Mouse (Mus musculus): ENCODE measurements around the gene Garnl3. TPM values are rescaled to one million over a fixed set of nuclear protein-coding genes. Genes with fewer than 3 reads are reported as not detected.

The Garnl3 gene
- polyA plus RNA-seq, 1 experiment from 2014 or later = 1.1 TPM

DNA sequence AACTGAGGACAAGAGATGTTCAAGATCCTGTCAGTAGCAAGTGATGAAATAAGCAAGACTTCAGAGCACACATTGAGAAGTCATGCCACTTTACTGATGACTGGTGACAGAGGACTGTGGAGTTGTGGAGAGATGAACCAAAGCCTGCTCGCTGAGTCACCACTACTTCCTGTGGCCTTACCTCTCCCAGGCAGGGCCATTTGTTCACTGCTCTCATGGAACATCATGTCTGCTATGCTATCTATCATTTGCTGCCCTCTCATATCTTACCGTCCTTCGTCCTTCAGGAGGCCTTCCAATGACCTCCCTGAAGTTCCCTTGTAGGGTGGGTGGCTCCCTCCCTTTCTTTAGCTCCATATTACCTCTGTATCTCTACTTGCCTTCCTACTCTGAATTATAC, 47.2 kb downstream of the Garnl3 start:
- H3K27ac ChIP-seq (ENCODE audit: low read length) = no peak overlapping the region
- WGBS (ENCODE audit: insufficient replicate concordance) = 39% methylated on average over 3 of the region's 3 CpGs
- no peaks in the 10 kb centered on the region for H3K36me3 ChIP-seq (ENCODE audit: control insufficient read depth, insufficient read depth)
- H3K9me3 ChIP-seq (replicated peaks; ENCODE audit: control insufficient read depth, low read length) = no peaks in the 10 kb centered on the region
- no peak overlapping the region for H3K4me3 ChIP-seq (ENCODE audit: low read depth, low read length)
- H3K27me3 ChIP-seq (ENCODE audit: control insufficient read depth, insufficient read depth, low read depth, low read length) = no peaks in the 10 kb centered on the region
- no peaks in the 10 kb centered on the region for H3K4me1 ChIP-seq (ENCODE audit: control insufficient read depth, low read depth, low read length)
- no peak overlapping the region for H3K9ac ChIP-seq (ENCODE audit: low read depth, low read length)
- no peak overlapping the region for H3K4me2 ChIP-seq (ENCODE audit: low read depth, low read length)
- ATAC-seq (ENCODE audit: low read depth) = no peak

DNA sequence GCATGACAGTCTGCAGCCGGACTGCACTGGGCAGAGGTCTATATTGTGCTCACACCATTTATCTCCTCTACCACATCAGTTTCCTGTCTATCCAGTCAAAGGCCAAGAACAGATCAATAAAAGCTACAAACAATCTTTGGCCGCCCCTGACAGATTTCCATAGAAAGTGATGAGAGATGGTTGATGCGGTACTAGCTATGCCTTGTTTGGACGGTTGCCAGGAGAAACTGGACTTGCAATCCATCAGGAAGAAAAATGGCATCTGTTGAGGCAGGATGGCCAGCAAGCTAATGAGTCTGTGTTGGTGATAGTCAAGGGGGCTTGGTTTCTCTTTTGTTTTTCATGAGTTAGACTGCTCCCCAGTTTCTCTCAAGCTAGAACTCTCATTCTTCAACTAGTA, 51.3 kb downstream of the Garnl3 start:
- 45% methylated on average over 4 of the region's 4 CpGs for WGBS (ENCODE audit: insufficient replicate concordance)
- Histone ChIP-seq H3K36me3 (ENCODE audit: control insufficient read depth, insufficient read depth) (no peaks in the 10 kb centered on the region), H3K4me1 (ENCODE audit: control insufficient read depth, low read depth, low read length) (no peaks in the 10 kb centered on the region), H3K27ac (ENCODE audit: low read length) (no peak overlapping the region), H3K4me2 (ENCODE audit: low read depth, low read length) (no peak overlapping the region), H3K9me3 (replicated peaks; ENCODE audit: control insufficient read depth, low read length) (no peaks in the 10 kb centered on the region), H3K4me3 (ENCODE audit: low read depth, low read length) (no peak overlapping the region), H3K9ac (ENCODE audit: low read depth, low read length) (no peak overlapping the region), H3K27me3 (ENCODE audit: control insufficient read depth, insufficient read depth, low read depth, low read length) (no peaks in the 10 kb centered on the region)
- ATAC-seq (ENCODE audit: low read depth) = no peak

DNA sequence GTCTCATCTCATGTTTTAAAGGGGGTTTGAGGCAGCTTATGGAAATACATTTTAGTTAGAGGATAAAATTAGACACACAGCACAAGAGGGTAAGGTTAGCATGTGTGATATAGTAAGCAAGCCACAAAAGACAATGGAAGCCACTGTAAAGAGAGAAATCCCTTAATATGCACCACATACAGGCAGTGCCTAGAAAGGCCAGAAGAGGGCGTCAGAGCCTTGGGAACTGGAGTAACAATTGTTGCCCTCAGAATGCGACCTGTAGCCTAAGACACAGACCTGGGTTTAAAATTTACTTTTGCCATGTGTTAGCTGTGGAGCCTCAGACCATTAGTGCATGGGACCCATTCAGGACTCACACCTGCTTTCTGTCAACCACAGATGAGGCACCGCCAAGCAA, 54.2 kb downstream of the Garnl3 start:
- no peaks in the 10 kb centered on the region for H3K9me3 ChIP-seq (replicated peaks; ENCODE audit: control insufficient read depth, low read length)
- WGBS (ENCODE audit: insufficient replicate concordance) = 33% methylated on average over 3 of the region's 3 CpGs
- H3K4me3 ChIP-seq (ENCODE audit: low read depth, low read length) = no peak overlapping the region
- H3K27ac ChIP-seq (ENCODE audit: low read length) = no peak overlapping the region
- H3K4me2 ChIP-seq (ENCODE audit: low read depth, low read length) = no peak overlapping the region
- no peaks in the 10 kb centered on the region for H3K36me3 ChIP-seq (ENCODE audit: control insufficient read depth, insufficient read depth)
- H3K27me3 ChIP-seq (ENCODE audit: control insufficient read depth, insufficient read depth, low read depth, low read length) = no peaks in the 10 kb centered on the region
- ATAC-seq (ENCODE audit: low read depth) = no peak
- H3K4me1 ChIP-seq (ENCODE audit: control insufficient read depth, low read depth, low read length) = no peaks in the 10 kb centered on the region
- no peak overlapping the region for H3K9ac ChIP-seq (ENCODE audit: low read depth, low read length)

DNA sequence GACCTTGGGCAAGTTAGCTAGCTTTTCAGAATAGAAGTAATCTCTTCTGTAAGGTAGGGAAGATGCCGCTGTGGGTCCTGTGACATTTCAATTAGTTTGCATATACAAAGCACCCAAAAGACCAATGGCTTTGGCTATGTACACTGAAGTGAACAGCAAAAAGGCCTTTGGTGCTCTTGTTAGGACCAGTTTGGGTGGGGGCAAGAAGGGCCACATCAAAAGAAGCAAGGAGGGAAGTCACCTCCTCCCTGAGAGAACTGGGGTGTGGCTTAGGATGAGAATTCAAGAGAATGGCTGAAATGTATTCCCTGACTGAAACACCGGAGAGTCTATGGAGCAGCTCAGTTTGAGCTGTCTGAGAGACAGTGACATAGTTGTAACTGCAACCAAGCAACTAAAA, 56.5 kb downstream of the Garnl3 start:
- Histone ChIP-seq H3K36me3 (ENCODE audit: control insufficient read depth, insufficient read depth) (no peaks in the 10 kb centered on the region), H3K4me2 (ENCODE audit: low read depth, low read length) (no peak overlapping the region), H3K27me3 (ENCODE audit: control insufficient read depth, insufficient read depth, low read depth, low read length) (no peaks in the 10 kb centered on the region), H3K27ac (ENCODE audit: low read length) (no peak overlapping the region), H3K9ac (ENCODE audit: low read depth, low read length) (no peak overlapping the region), H3K9me3 (replicated peaks; ENCODE audit: control insufficient read depth, low read length) (no peaks in the 10 kb centered on the region), H3K4me3 (ENCODE audit: low read depth, low read length) (no peak overlapping the region), H3K4me1 (ENCODE audit: control insufficient read depth, low read depth, low read length) (no peaks in the 10 kb centered on the region)
- WGBS (ENCODE audit: insufficient replicate concordance) = 65% methylated on average over 2 of the region's 2 CpGs
- no peak for ATAC-seq (ENCODE audit: low read depth)

DNA sequence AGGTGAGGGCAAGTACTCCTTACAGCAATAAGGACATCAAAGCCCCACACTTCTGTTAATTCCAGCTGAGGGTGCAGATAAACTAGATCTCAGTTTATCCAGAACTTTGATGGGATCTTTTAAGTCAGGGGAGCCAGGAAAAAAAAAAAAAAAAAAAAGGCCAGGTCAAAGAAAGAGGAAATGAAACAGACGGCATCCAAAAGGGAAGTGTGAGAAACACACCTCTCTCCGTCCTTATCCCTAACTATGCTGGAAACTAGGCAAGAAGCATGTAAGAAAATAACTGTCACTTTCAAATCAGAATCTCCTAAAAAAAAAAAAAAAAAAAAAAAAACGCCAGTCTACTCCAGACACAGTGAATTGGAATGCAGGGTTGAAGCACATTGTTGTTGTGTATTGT, 57.3 kb downstream of the Garnl3 start:
- Histone ChIP-seq H3K27ac (ENCODE audit: low read length) (no peak overlapping the region), H3K36me3 (ENCODE audit: control insufficient read depth, insufficient read depth) (no peaks in the 10 kb centered on the region), H3K27me3 (ENCODE audit: control insufficient read depth, insufficient read depth, low read depth, low read length) (no peaks in the 10 kb centered on the region), H3K9me3 (replicated peaks; ENCODE audit: control insufficient read depth, low read length) (no peaks in the 10 kb centered on the region), H3K4me2 (ENCODE audit: low read depth, low read length) (no peak overlapping the region), H3K4me1 (ENCODE audit: control insufficient read depth, low read depth, low read length) (no peaks in the 10 kb centered on the region), H3K9ac (ENCODE audit: low read depth, low read length) (no peak overlapping the region), H3K4me3 (ENCODE audit: low read depth, low read length) (no peak overlapping the region)
- 8% methylated on average over 3 of the region's 3 CpGs for WGBS (ENCODE audit: insufficient replicate concordance)
- no peak for ATAC-seq (ENCODE audit: low read depth)

DNA sequence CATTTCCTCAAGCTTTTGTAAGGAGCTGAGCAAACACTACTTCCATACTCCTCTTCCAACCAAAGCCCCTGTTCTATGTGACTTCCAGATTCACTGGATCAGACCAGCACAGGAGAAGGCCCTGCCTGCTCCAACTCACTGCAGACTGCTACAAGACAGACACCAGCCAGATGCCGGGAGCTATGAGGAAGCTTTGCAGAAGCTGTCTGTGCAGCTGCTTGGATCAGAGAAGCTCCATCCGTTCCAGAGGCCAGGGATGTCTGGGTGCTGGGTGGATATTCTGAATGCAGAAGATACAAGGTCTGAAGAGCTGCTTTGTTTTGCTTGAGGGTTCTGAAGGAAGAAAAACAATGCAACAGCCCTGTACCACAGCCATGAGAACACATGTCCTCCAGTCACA, 59.1 kb downstream of the Garnl3 start:
- H3K27ac ChIP-seq (ENCODE audit: low read length) = no peak overlapping the region
- H3K4me1 ChIP-seq (ENCODE audit: control insufficient read depth, low read depth, low read length) = no peaks in the 10 kb centered on the region

DNA sequence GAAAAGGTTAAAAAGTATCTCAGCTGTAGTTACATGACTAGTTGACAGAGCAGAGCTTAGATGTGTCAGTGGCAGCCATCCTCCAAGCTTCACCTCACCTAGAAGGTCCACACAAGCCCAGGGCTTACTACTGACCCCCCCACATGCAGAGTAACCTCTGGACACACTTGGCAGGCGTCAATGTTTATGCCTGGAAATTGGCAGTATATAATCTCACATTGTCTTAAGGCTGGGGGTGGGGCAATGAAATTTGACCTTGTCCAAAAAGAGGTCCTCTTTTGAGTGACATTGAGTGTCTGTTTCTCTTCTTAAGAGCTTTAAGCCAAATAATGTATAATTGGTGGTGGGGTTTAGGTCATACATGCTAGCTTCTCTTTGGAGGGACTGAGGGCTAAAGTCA, 65.8 kb downstream of the Garnl3 start:
- H3K4me3 ChIP-seq (ENCODE audit: low read depth, low read length) = no peak overlapping the region
- WGBS (ENCODE audit: insufficient replicate concordance) = 42% methylated on average over 1 of the region's 1 CpGs
- H3K4me2 ChIP-seq (ENCODE audit: low read depth, low read length) = no peak overlapping the region
- no peak overlapping the region for H3K9ac ChIP-seq (ENCODE audit: low read depth, low read length)
- ATAC-seq (ENCODE audit: low read depth) = no peak
- H3K9me3 ChIP-seq (replicated peaks; ENCODE audit: control insufficient read depth, low read length) = no peaks in the 10 kb centered on the region
- H3K36me3 ChIP-seq (ENCODE audit: control insufficient read depth, insufficient read depth) = no peaks in the 10 kb centered on the region
- H3K27ac ChIP-seq (ENCODE audit: low read length) = no peak overlapping the region
- no peaks in the 10 kb centered on the region for H3K27me3 ChIP-seq (ENCODE audit: control insufficient read depth, insufficient read depth, low read depth, low read length)
- no peaks in the 10 kb centered on the region for H3K4me1 ChIP-seq (ENCODE audit: control insufficient read depth, low read depth, low read length)

More for the DNA sequence above, 59.1 kb downstream of the Garnl3 start:
- Histone ChIP-seq H3K9me3 (replicated peaks; ENCODE audit: control insufficient read depth, low read length) (no peaks in the 10 kb centered on the region), H3K9ac (ENCODE audit: low read depth, low read length) (no peak overlapping the region), H3K4me2 (ENCODE audit: low read depth, low read length) (no peak overlapping the region), H3K4me3 (ENCODE audit: low read depth, low read length) (no peak overlapping the region), H3K27me3 (ENCODE audit: control insufficient read depth, insufficient read depth, low read depth, low read length) (no peaks in the 10 kb centered on the region), H3K36me3 (ENCODE audit: control insufficient read depth, insufficient read depth) (no peaks in the 10 kb centered on the region)
- no peak for ATAC-seq (ENCODE audit: low read depth)
- WGBS (ENCODE audit: insufficient replicate concordance) = 45% methylated on average over 2 of the region's 2 CpGs

DNA sequence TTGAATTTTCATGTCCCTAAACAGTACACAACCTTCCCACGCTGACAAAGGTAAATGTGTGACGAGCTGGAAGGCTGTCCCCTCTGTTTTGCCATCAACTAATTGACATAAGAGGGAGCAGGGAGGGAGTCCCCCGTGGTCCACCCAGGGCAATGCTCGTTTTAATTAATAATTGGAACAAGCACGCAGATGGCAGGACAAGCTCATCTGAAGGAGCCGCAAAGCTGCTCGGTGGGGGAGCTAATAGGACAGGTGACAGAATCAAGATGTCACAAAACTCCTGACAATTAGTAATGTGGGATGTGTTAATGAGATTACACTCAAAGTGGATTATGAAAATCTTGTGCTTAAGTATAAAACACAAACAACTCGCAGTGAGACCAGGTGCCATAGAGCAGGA, 68.7 kb downstream of the Garnl3 start:
- Histone ChIP-seq H3K4me1 (ENCODE audit: control insufficient read depth, low read depth, low read length) (no peaks in the 10 kb centered on the region), H3K27me3 (ENCODE audit: control insufficient read depth, insufficient read depth, low read depth, low read length) (no peaks in the 10 kb centered on the region), H3K4me2 (ENCODE audit: low read depth, low read length) (no peak overlapping the region), H3K9ac (ENCODE audit: low read depth, low read length) (no peak overlapping the region), H3K9me3 (replicated peaks; ENCODE audit: control insufficient read depth, low read length) (no peaks in the 10 kb centered on the region), H3K27ac (ENCODE audit: low read length) (no peak overlapping the region), H3K4me3 (ENCODE audit: low read depth, low read length) (no peak overlapping the region), H3K36me3 (ENCODE audit: control insufficient read depth, insufficient read depth) (no peaks in the 10 kb centered on the region)
- 59% methylated on average over 8 of the region's 8 CpGs for WGBS (ENCODE audit: insufficient replicate concordance)
- no peak for ATAC-seq (ENCODE audit: low read depth)

DNA sequence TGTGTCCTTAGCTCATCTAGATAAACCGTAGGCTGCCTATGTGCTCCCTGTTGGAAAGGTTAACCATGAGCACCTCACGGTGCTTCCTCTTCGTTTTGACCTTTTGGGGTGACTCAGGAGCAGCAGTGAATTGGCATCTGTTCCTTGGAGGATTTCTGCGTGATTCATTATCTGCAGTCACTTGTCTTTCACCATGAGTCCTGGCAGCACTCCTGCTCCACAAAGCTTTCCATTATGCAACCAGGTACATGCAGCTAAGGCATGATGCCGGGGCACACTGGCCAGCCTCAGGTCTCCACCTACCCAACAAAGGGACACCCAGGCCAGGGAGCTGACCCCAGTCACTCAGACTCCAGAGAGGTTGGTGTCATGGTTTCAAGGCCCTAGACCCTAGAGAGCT, 72.5 kb downstream of the Garnl3 start:
- Histone ChIP-seq H3K4me1 (ENCODE audit: control insufficient read depth, low read depth, low read length) (no peaks in the 10 kb centered on the region), H3K9me3 (replicated peaks; ENCODE audit: control insufficient read depth, low read length) (no peaks in the 10 kb centered on the region), H3K27ac (ENCODE audit: low read length) (no peak overlapping the region), H3K4me3 (ENCODE audit: low read depth, low read length) (no peak overlapping the region), H3K4me2 (ENCODE audit: low read depth, low read length) (no peak overlapping the region), H3K27me3 (ENCODE audit: control insufficient read depth, insufficient read depth, low read depth, low read length) (no peaks in the 10 kb centered on the region), H3K9ac (ENCODE audit: low read depth, low read length) (no peak overlapping the region), H3K36me3 (ENCODE audit: control insufficient read depth, insufficient read depth) (no peaks in the 10 kb centered on the region)
- ATAC-seq (ENCODE audit: low read depth) = no peak
- 71% methylated on average over 5 of the region's 5 CpGs for WGBS (ENCODE audit: insufficient replicate concordance)

DNA sequence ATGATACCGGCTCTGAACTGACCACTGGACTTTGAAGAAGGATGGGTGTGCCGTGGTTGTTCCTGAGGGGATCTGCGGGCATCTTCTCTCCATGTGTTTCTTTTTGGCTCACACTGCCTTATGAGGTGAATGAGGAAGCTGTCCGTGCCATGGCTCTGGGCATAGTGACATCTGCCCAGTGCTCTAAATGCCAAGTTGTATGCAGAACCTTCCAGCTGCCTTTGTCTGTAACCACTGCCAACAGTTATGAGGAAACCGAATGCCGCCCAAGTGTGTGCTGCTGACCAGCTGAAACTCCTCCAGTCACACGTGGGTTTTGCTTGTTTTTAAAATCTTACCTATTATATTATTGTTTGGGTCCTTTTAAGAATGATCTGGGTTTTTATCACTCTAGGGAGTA, 73.9 kb downstream of the Garnl3 start:
- Histone ChIP-seq H3K36me3 (ENCODE audit: control insufficient read depth, insufficient read depth) (no peaks in the 10 kb centered on the region), H3K4me3 (ENCODE audit: low read depth, low read length) (no peak overlapping the region), H3K27ac (ENCODE audit: low read length) (no peak overlapping the region), H3K27me3 (ENCODE audit: control insufficient read depth, insufficient read depth, low read depth, low read length) (no peaks in the 10 kb centered on the region), H3K4me1 (ENCODE audit: control insufficient read depth, low read depth, low read length) (no peaks in the 10 kb centered on the region), H3K4me2 (ENCODE audit: low read depth, low read length) (no peak overlapping the region), H3K9me3 (replicated peaks; ENCODE audit: control insufficient read depth, low read length) (no peaks in the 10 kb centered on the region), H3K9ac (ENCODE audit: low read depth, low read length) (no peak overlapping the region)
- no peak for ATAC-seq (ENCODE audit: low read depth)
- 68% methylated on average over 7 of the region's 7 CpGs for WGBS (ENCODE audit: insufficient replicate concordance)
